Mouse (Mus musculus): ENCODE results near the gene Spc24. TPM values are rescaled to one million over a fixed set of nuclear protein-coding genes. Genes with fewer than 3 reads are reported as not detected.

The Spc24 gene
- total RNA-seq, 2 experiments from 2014 or later: 49.8 to 156 TPM

- ATAC-seq (ENCODE audit: poor library complexity, severe bottlenecking): no peak
These were observed 43.1 kb downstream of the Spc24 start for GRCm38 (mm10) chr9:21717015-21717414.

- peak; percentile 99 for ATAC-seq (ENCODE audit: poor library complexity, severe bottlenecking)
These were observed 44.8 kb downstream of the Spc24 start for GRCm38 (mm10) chr9:21715298-21715697.

- no peak for ATAC-seq (ENCODE audit: poor library complexity, severe bottlenecking)
These were observed 50.8 kb downstream of the Spc24 start for GRCm38 (mm10) chr9:21709340-21709739.

- no peak for ATAC-seq (ENCODE audit: poor library complexity, severe bottlenecking)
These were observed 53.4 kb downstream of the Spc24 start for GRCm38 (mm10) chr9:21706586-21707265.

GRCm38 (mm10) chr9:21706085-21706484 is 54.0 kb downstream of the Spc24 start:
- ATAC-seq (ENCODE audit: poor library complexity, severe bottlenecking): no peak

Other genes with a start within 250 kb of the Spc24 start
- gene AB124611, start 234.1 kb downstream of the Spc24 start, total RNA-seq (2015): 179 and 187 TPM in 2 replicates
- 290 and 296 TPM in 2 replicates for gene AB124611, start 234.1 kb downstream of the Spc24 start, total RNA-seq (2017)
- gene Carm1, start 213.4 kb downstream of the Spc24 start, total RNA-seq (2015): 19.1 and 26.3 TPM in 2 replicates
- 8.5 and 14.1 TPM in 2 replicates for gene Carm1, start 213.4 kb downstream of the Spc24 start, total RNA-seq (2017)
- gene Timm29, start 167.6 kb downstream of the Spc24 start, total RNA-seq (2015): 20.5 and 22.2 TPM in 2 replicates
- gene Timm29, start 167.6 kb downstream of the Spc24 start, total RNA-seq (2017): 21.3 and 22.3 TPM in 2 replicates
- gene Yipf2, start 167.5 kb downstream of the Spc24 start, total RNA-seq (2015): 5.2 and 5.4 TPM in 2 replicates
- gene Yipf2, start 167.5 kb downstream of the Spc24 start, total RNA-seq (2017): 5.9 and 8.7 TPM in 2 replicates
- 41.7 and 43.5 TPM in 2 replicates for gene Smarca4, start 144.1 kb downstream of the Spc24 start, total RNA-seq (2015)
- 46.0 and 56.5 TPM in 2 replicates for gene Smarca4, start 144.1 kb downstream of the Spc24 start, total RNA-seq (2017)
- 23.8 and 25.6 TPM in 2 replicates for gene Ldlr, start 36.8 kb downstream of the Spc24 start, total RNA-seq (2015)
- 50.1 and 51.5 TPM in 2 replicates for gene Ldlr, start 36.8 kb downstream of the Spc24 start, total RNA-seq (2017)
- 0.73 and 1.2 TPM in 2 replicates for gene Kank2, start 38.4 kb upstream of the Spc24 start, total RNA-seq (2015)
- gene Kank2, start 38.4 kb upstream of the Spc24 start, total RNA-seq (2017): 0.49 and 1.1 TPM in 2 replicates
- 1.6 and 2.0 TPM in 2 replicates for gene Angptl8, start 75.2 kb upstream of the Spc24 start, total RNA-seq (2015)
- 3.3 TPM in 1 of 2 replicates, not detected in the other for gene Angptl8, start 75.2 kb upstream of the Spc24 start, total RNA-seq (2017)
- 2.3 and 2.6 TPM in 2 replicates for gene Dock6, start 92.3 kb upstream of the Spc24 start, total RNA-seq (2015)
- gene Dock6, start 92.3 kb upstream of the Spc24 start, total RNA-seq (2017): 1.3 and 1.5 TPM in 2 replicates
- 36.7 and 44.4 TPM in 2 replicates for gene Rab3d, start 157.9 kb upstream of the Spc24 start, total RNA-seq (2015)
- gene Rab3d, start 157.9 kb upstream of the Spc24 start, total RNA-seq (2017): 66.4 and 92.7 TPM in 2 replicates
- gene Ccdc159, start 167.2 kb upstream of the Spc24 start, total RNA-seq (2015): 0.22 and 1.0 TPM in 2 replicates
- 0.53 TPM in 1 of 2 replicates, not detected in the other for gene Ccdc159, start 167.2 kb upstream of the Spc24 start, total RNA-seq (2017)
- 40.9 and 48.2 TPM in 2 replicates for gene Tmem205, start 167.3 kb upstream of the Spc24 start, total RNA-seq (2015)
- gene Tmem205, start 167.3 kb upstream of the Spc24 start, total RNA-seq (2017): 8.0 and 14.1 TPM in 2 replicates
- 0.57 and 0.96 TPM in 2 replicates for gene Plppr2, start 176.7 kb upstream of the Spc24 start, total RNA-seq (2015)
- gene Plppr2, start 176.7 kb upstream of the Spc24 start, total RNA-seq (2017): 0.65 TPM in 1 of 2 replicates, not detected in the other
- gene Swsap1, start 195.5 kb upstream of the Spc24 start, total RNA-seq (2015): 3.7 and 4.3 TPM in 2 replicates
- 6.5 and 6.6 TPM in 2 replicates for gene Swsap1, start 195.5 kb upstream of the Spc24 start, total RNA-seq (2017)
- 0.45 and 0.84 TPM in 2 replicates for gene Epor, start 203.2 kb upstream of the Spc24 start, total RNA-seq (2015)
- 0.28 and 1.2 TPM in 2 replicates for gene Epor, start 203.2 kb upstream of the Spc24 start, total RNA-seq (2017)
- not detected in 2 replicates for gene Rgl3, start 229.1 kb upstream of the Spc24 start, total RNA-seq (2015)
- gene Rgl3, start 229.1 kb upstream of the Spc24 start, total RNA-seq (2017): not detected in 2 replicates
- gene Ccdc151, start 242.3 kb upstream of the Spc24 start, total RNA-seq (2015): not detected in 2 replicates
- not detected in 2 replicates for gene Ccdc151, start 242.3 kb upstream of the Spc24 start, total RNA-seq (2017)
- gene Prkcsh, start 242.5 kb upstream of the Spc24 start, total RNA-seq (2015): 25.4 and 28.8 TPM in 2 replicates
- gene Prkcsh, start 242.5 kb upstream of the Spc24 start, total RNA-seq (2017): 70.7 and 76.5 TPM in 2 replicates

All from megakaryocyte, adult 5-6 weeks (primary cell).